Mouse (Mus musculus) thymus, adult 2 months (tissue): ENCODE results near the gene Trim41.

Source experiments
- CTCF ChIP-seq: fragments of 200-500 bp; IDR thresholded peaks from 2 replicates; pipeline ENCODE4 v1.5.1; 2012; ENCODE audit warnings: mild to moderate bottlenecking, control low read depth, low read length, moderate library complexity, borderline replicate concordance; ENCODE audit not compliant: control insufficient read depth, poor library complexity, insufficient read depth; ENCODE audit errors: extremely low read depth
- POLR2A ChIP-seq: fragments of 200-500 bp; IDR thresholded peaks from 2 replicates; pipeline ENCODE4 v1.6.1; 2012; ENCODE audit warnings: mild to moderate bottlenecking, low read length, control low read depth, moderate library complexity; ENCODE audit not compliant: control insufficient read depth, poor library complexity, insufficient read depth; ENCODE audit errors: extremely low read depth

DNA sequence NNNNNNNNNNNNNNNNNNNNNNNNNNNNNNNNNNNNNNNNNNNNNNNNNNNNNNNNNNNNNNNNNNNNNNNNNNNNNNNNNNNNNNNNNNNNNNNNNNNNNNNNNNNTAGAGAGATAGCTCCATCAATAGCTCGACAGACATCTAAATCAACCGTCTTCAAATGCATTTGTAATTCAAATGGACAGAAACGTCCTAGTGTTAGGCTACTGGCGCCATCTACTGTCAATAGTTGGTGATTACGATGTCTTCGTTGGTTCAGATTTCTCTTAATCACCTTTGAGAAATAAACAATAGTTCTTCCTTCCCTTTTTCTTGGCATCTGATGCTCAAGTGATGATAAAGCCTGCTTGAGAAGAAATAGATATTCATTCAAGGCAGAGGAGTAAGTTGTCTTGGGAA, 41.9 kb upstream of the Trim41 start:
- TF ChIP-seq POLR2A: no peak
- no peak for TF ChIP-seq CTCF
